Mouse (Mus musculus) cerebellum, adult 2 months (tissue): ENCODE results near the gene Pnpla7. TPM values are rescaled to one million over a fixed set of nuclear protein-coding genes. Genes with fewer than 3 reads are reported as not detected.
"Not testable (repeated sequence)": the region's sequence is repeated elsewhere in the genome, so short reads cannot be mapped to it uniquely, and the experiment has no call there.

Source experiments
- DNase-seq, 2 experiments: peaks; one replicate each; pipeline ENCODE4 v3.0.0; 2021
- H3K27ac ChIP-seq: fragments of 200-500 bp; 2 replicates; pipeline ENCODE4 v1.5.1; 2012; ENCODE audit warnings: low read length, control low read depth, inconsistent platforms; ENCODE audit not compliant: insufficient read depth
- H3K27me3 ChIP-seq: fragments of 200-500 bp; 2 replicates; pipeline ENCODE4 v1.6.1; 2012; ENCODE audit warnings: inconsistent platforms, mild to moderate bottlenecking, low read length, moderate library complexity; ENCODE audit not compliant: control insufficient read depth, insufficient read depth
- H3K4me1 ChIP-seq: fragments of 200-500 bp; 2 replicates; pipeline ENCODE4 v1.6.1; 2011; ENCODE audit warnings: low read length; ENCODE audit not compliant: control insufficient read depth, insufficient read depth
- H3K4me3 ChIP-seq: fragments of 200-500 bp; replicated peaks from 2 replicates; pipeline ENCODE3; 2011; ENCODE audit warnings: mild to moderate bottlenecking, low read depth, low read length, control low read depth; ENCODE audit not compliant: insufficient read depth
- CTCF ChIP-seq: fragments of 200-500 bp; IDR thresholded peaks from 2 replicates; pipeline ENCODE4 v1.5.1; 2011; ENCODE audit warnings: low read depth, mild to moderate bottlenecking, control low read depth, low read length, moderate library complexity, borderline replicate concordance; ENCODE audit not compliant: insufficient read depth
- POLR2A ChIP-seq: fragments of 200-500 bp; IDR thresholded peaks from 2 replicates; pipeline ENCODE4 v1.6.1; 2011; ENCODE audit warnings: low read length, control low read depth, borderline replicate concordance; ENCODE audit not compliant: insufficient read depth
- WGBS: fragments of 180-500 bp; shearing (Covaris S2); methylation state at CpG from one replicate; pipeline ENCODE4 v1.1.7; 2018; 5-methylcytosine and 5-hydroxymethylcytosine counted together
- polyA plus RNA-seq: library from polyadenylated mRNA; depleted of rRNA; stranded (reverse); fragments of >200 nt; gene quantifications from 2 replicates; pipeline ENCODE4 v1.2.3, GENCODE M21; 2012

Gene Pnpla7
- polyA plus RNA-seq, 1 experiment = 16.0 TPM

- WGBS = under 1% methylated on average over 49 of the region's 49 CpGs
- Histone ChIP-seq H3K27me3 (no peaks in the 10 kb centered on the region), H3K4me3 (peak within 1 kb of the TSS; percentile 64), H3K27ac (peak within 1 kb of the TSS; percentile 1; the same call in 1 of the 2 replicates), H3K4me1 (peaks cover 6% of the 10 kb centered on the region)
- TF ChIP-seq CTCF (peak; percentile 35; the same call in 1 of the 2 replicates), POLR2A (0 out of 2 replicates have a peak, but pooled peaks have one; percentile 29)
- DNase-seq = peak; percentile 84 to 88
These were observed 40.6 kb upstream of the Pnpla7 start, which contains the start of gene Arrdc1 for GRCm38 (mm10) chr2:24935057-24935796. Gene Arrdc1 (minus strand): TSS chr2:24935252.

- no peaks in the 10 kb centered on the region for H3K4me1 ChIP-seq
- TF ChIP-seq CTCF (no peak), POLR2A (no peak)
- H3K27me3 ChIP-seq = no peaks in the 10 kb centered on the region
- 70% methylated on average over 4 of the region's 4 CpGs for WGBS
- no peak overlapping the region for H3K27ac ChIP-seq
- H3K4me3 ChIP-seq = no peak overlapping the region
- no peak for DNase-seq
These were observed 33.7 kb upstream of the Pnpla7 start for GRCm38 (mm10) chr2:24942092-24942491.

GRCm38 (mm10) chr2:24944304-24944703 lies 31.5 kb upstream of the Pnpla7 start:
- not testable (repeated sequence) for H3K27me3 ChIP-seq, H3K27ac ChIP-seq, H3K4me3 ChIP-seq, H3K4me1 ChIP-seq
- WGBS = 56% methylated on average over 2 of the region's 2 CpGs
- DNase-seq = peak in 1 of 2 experiments; percentile 26
- peak; percentile 24; the same call in 1 of the 2 replicates for TF ChIP-seq CTCF

GRCm38 (mm10) chr2:24949421-24950188 lies 26.2 kb upstream of the Pnpla7 start, which contains the start of gene Zmynd19:
Gene Zmynd19 (plus strand): TSS chr2:24949792.
- Histone ChIP-seq H3K27ac (no peak within 1 kb of the TSS), H3K4me1 (peaks cover 5% of the 10 kb centered on the region), H3K27me3 (no peaks in the 10 kb centered on the region), H3K4me3 (peak within 1 kb of the TSS; percentile 76)
- TF ChIP-seq POLR2A (peak; percentile 70), CTCF (no peak)
- DNase-seq = peak; percentile 98
- whole genome bisulfite sequencing = 1% methylated on average over 106 of the region's 108 CpGs

GRCm38 (mm10) chr2:24950189-24950535 lies 25.7 kb upstream of the Pnpla7 start:
- H3K4me1 ChIP-seq = peaks cover 5% of the 10 kb centered on the region
- peak overlapping the region; percentile 76 for H3K4me3 ChIP-seq
- no peak for TF ChIP-seq CTCF
- TF ChIP-seq POLR2A = no peak
- no peak overlapping the region for H3K27ac ChIP-seq
- DNase-seq = peak in 1 of 2 experiments; percentile 25
- no peaks in the 10 kb centered on the region for H3K27me3 ChIP-seq
- WGBS = under 1% methylated on average over 31 of the region's 31 CpGs

- no peaks in the 10 kb centered on the region for H3K27me3 ChIP-seq
- H3K4me3 ChIP-seq = no peak overlapping the region
- TF ChIP-seq POLR2A = no peak
- no peak for TF ChIP-seq CTCF
- no peak for DNase-seq
- 87% methylated on average over 4 of the region's 4 CpGs for WGBS
- no peak overlapping the region for H3K27ac ChIP-seq
- peaks cover 5% of the 10 kb centered on the region for H3K4me1 ChIP-seq
These were observed 23.2 kb upstream of the Pnpla7 start for GRCm38 (mm10) chr2:24952537-24953055.

GRCm38 (mm10) chr2:24960910-24961309 lies 14.9 kb upstream of the Pnpla7 start:
- WGBS = 30% methylated on average over 3 of the region's 3 CpGs

More at GRCm38 (mm10) chr2:24960910-24961309, 14.9 kb upstream of the Pnpla7 start:
- Histone ChIP-seq H3K4me3 (no peak overlapping the region), H3K4me1 (peaks cover 4% of the 10 kb centered on the region; the same call in 1 of the 2 replicates), H3K27me3 (no peaks in the 10 kb centered on the region), H3K27ac (no peak overlapping the region)
- peak in 1 of 2 experiments; percentile 27 for DNase-seq
- TF ChIP-seq CTCF (peak; percentile 52; the same call in 1 of the 2 replicates), POLR2A (no peak)
